Mouse (Mus musculus): ENCODE data around the gene Incenp.
A peak's percentile ranks its signal among the peaks of the same experiment; 100 is the strongest.

DNA sequence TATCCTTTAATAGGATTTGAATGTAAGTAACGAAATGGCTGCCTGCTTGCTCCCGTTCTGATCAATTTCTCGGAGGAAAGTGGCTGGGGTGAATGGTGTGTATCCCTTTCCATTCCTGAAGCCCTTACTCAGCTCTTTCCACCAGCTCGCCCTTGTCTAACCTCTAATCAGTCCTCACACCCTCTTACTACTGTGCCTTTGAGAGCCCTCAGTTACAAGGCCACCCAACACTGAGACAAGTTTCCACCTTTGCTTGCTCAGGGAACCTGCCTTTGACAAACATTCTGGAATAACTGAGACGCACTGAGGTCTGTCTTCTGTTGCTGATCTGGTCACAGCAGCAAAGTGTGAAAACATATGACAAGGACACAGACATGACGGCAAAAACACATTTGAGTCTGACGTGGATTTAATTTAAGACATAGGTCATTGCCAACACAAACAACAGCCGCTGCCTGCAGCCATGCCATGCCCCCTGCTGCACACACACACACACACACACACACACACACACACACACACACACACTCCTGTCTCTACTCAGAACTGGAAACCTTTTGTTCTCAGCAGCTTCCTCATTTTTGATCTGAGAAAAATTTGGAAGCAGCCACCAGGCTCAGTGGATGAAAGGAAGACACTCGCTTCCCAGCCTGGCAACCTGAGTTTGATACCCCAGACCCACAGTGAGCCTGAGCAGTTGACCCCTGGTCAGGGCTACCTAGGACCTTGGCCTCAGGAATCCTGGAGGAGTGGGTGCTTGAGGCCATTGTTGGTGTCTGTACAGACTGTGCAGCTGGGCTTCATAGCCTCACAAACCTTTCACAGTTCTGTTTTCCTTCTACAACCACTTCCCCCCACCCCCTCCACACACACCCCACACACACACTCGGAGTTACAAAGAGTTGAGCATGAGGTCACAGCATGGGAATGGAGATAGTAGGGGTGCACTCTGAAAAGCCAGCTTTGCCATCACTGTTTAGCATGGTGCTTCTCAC lies 43.5 kb upstream of the Incenp start:
- TF ChIP-seq UBTF (IDR thresholded peaks at IDR 0.05; ENCODE audit: borderline replicate concordance, insufficient read depth, low read depth, low read length): no peak
- TF ChIP-seq CTCF (IDR thresholded peaks at IDR 0.05 in 2 of 3, conservative IDR thresholded peaks at IDR 0.05 in 1 of 3; ENCODE audit: control insufficient read depth in 1 of 3, insufficient read depth in 1 of 3, low read depth in 2 of 3, low read length in 3 of 3, poor library complexity in 1 of 3, severe bottlenecking in 1 of 3): no peak
- no peak for TF ChIP-seq POLR2AphosphoS2 (IDR thresholded peaks at IDR 0.05; ENCODE audit: low read length)
- TF ChIP-seq EP300 (IDR thresholded peaks at IDR 0.05; ENCODE audit: low read depth in 1 of 2, low read length in 2 of 2): peak; percentile 14 to 44; a peak in 3 of 4 replicates
- TF ChIP-seq POLR2A (IDR thresholded peaks at IDR 0.05; ENCODE audit: control insufficient read depth in 1 of 2, insufficient read depth in 1 of 2, low read depth in 1 of 2, low read length in 2 of 2, poor library complexity in 1 of 2): no peak
- TF ChIP-seq E2F4 (IDR thresholded peaks at IDR 0.05; ENCODE audit: borderline replicate concordance, low read depth, low read length): no peak
- no peak for TF ChIP-seq MAZ (IDR thresholded peaks at IDR 0.05; ENCODE audit: low read depth, low read length)
- no peak for TF ChIP-seq ZKSCAN1 (IDR thresholded peaks at IDR 0.05; ENCODE audit: low read depth, low read length)
- no peak for TF ChIP-seq POLR2AphosphoS5 (IDR thresholded peaks at IDR 0.05; ENCODE audit: borderline replicate concordance, low read depth, low read length)
- TF ChIP-seq USF2 (IDR thresholded peaks at IDR 0.05; ENCODE audit: borderline replicate concordance in 1 of 2, insufficient read depth in 1 of 2, low read depth in 1 of 2, low read length in 2 of 2): no peak
- TF ChIP-seq ZC3H11A (IDR thresholded peaks at IDR 0.05; ENCODE audit: low read depth, low read length): no peak
- no peak for TF ChIP-seq MAFK (IDR thresholded peaks at IDR 0.05; ENCODE audit: borderline replicate concordance, low read depth, low read length)
